Mouse (Mus musculus): ENCODE data around the gene Tor1aip1. TPM values are rescaled to one million over a fixed set of nuclear protein-coding genes. Genes with fewer than 3 reads are reported as not detected.

The Tor1aip1 gene
- polyA plus RNA-seq, 1 experiment = 28.8 TPM

DNA sequence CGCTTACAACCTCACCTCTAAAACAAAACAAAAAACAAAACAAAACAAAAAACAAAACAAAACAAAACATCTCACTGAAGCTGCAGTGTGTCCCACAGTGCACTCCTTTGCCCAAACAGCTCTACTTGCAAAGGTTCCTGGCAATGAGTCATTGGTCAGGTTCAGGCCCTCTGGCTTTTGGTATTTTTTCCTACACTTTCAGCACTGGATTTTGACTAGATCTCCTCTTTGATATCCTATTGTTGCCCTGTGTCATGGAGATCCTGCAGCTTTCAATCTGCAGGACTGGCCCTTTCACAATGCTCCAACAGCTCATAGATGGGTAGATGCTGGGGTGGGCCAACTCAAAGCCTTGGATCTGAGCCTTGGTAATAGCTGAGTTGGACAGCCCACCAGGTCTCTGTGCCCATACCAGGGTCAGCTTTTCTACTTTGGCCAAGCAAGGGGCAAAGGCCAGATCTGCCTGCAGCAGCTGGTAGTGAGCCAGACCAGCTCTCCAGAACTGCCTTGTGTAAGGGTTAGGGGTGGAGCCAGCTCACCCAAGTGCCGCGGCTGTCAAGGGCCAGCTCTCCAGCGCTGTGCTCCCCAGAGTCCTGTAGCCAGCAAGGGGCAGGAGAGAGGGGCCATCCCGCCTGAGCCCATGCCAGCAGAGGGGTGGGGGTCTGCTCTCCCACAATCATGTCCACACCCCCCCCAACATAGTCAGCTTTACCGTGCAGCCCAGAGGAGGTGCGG is 32.9 kb downstream of the Tor1aip1 start:
- H3K27me3 ChIP-seq (replicated peaks) = no peaks in the 10 kb centered on the region
- TF ChIP-seq FLI1 (IDR thresholded peaks at IDR 0.05; ENCODE audit: low read length) = no peak
- TF ChIP-seq GATA1 (IDR thresholded peaks at IDR 0.05; ENCODE audit: borderline replicate concordance, low read length) = no peak

DNA sequence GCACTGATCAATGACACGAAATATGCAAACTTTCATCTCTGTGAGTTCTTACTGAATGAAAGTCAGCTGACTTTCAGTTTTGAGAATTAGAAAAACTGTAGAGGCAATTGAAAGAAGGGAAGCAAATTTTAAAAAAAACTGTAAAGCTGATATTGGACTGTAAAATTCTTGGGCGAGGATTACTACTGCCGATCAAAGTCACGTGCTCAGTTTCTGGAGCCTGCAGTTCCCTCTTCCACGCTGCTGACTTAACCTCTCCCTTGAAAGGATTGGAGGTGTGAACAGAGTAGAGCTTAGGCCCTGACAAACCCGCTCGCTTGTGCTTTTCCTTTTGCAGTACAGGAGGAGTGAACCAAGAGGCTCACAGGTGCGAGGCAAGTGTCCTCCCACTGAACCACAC is 33.9 kb downstream of the Tor1aip1 start:
- TF ChIP-seq FLI1 (IDR thresholded peaks at IDR 0.05; ENCODE audit: low read length) (no peak), GATA1 (IDR thresholded peaks at IDR 0.05; ENCODE audit: borderline replicate concordance, low read length) (no peak)
- no peaks in the 10 kb centered on the region for H3K27me3 ChIP-seq (replicated peaks)
- H3K9me3 ChIP-seq = no peaks in the 10 kb centered on the region
- H3K36me3 ChIP-seq (replicated peaks; ENCODE audit: low read length) = peaks cover 39% of the 10 kb centered on the region
- no peak overlapping the region for H3K4me3 ChIP-seq (replicated peaks)
- peaks cover 7% of the 10 kb centered on the region; the same call in 1 of the 2 replicates for H3K4me1 ChIP-seq

More for the DNA sequence above, 32.9 kb downstream of the Tor1aip1 start:
- Histone ChIP-seq H3K36me3 (replicated peaks; ENCODE audit: low read length) (peaks cover 47% of the 10 kb centered on the region), H3K4me3 (replicated peaks) (no peak overlapping the region), H3K4me1 (peaks cover 7% of the 10 kb centered on the region; the same call in 1 of the 2 replicates), H3K9me3 (no peaks in the 10 kb centered on the region)

DNA sequence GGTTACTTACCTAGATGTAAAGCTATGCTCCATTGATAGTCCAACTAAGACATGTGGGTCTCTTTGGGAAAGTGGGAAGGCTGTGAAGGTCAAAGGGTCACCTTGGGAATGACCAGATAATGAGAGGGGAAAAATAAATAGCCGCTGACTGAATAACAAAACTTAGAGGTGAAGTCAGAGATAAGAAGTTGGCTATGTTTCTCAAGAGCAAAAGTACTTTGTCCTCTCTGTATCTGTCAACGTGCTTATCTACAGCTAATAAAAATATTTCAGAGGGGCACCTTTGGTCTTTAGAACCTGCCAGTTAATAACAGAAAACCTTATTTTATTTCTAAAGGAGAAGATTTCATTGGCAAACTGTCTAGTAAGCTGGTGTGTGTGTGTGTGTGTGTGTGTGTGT is 40.7 kb downstream of the Tor1aip1 start:
- peaks cover 3% of the 10 kb centered on the region; the same call in 1 of the 2 replicates for H3K4me1 ChIP-seq
- no peaks in the 10 kb centered on the region for H3K9me3 ChIP-seq
- H3K4me3 ChIP-seq (replicated peaks) = no peak overlapping the region
- peaks cover 2% of the 10 kb centered on the region for H3K27me3 ChIP-seq (replicated peaks)
- H3K36me3 ChIP-seq (replicated peaks; ENCODE audit: low read length) = no peaks in the 10 kb centered on the region
- TF ChIP-seq FLI1 (IDR thresholded peaks at IDR 0.05; ENCODE audit: low read length) = no peak

DNA sequence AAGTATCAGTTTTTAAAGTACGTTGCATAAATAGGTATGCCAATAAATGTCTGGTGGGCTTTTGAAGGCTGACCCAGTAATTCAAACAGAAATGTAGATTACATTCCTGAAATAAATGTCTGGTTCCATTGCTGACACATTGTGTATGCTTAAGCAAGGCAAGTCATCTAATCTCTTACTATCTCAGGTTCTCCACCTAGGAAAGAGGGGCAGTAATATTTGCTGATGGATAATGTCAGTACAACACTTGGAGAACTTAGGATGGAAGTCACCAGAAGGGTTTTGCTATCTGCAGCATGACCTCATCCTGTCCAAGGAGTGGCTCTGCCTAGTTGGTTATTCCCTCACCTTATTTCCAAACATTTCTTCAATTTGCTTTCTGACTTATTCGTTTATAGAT is 41.8 kb downstream of the Tor1aip1 start:
- no peaks in the 10 kb centered on the region for H3K36me3 ChIP-seq (replicated peaks; ENCODE audit: low read length)
- peaks cover 3% of the 10 kb centered on the region; the same call in 1 of the 2 replicates for H3K4me1 ChIP-seq
- no peak overlapping the region for H3K4me3 ChIP-seq (replicated peaks)
- TF ChIP-seq GATA1 (IDR thresholded peaks at IDR 0.05; ENCODE audit: borderline replicate concordance, low read length) (no peak), FLI1 (IDR thresholded peaks at IDR 0.05; ENCODE audit: low read length) (no peak)
- peaks cover 2% of the 10 kb centered on the region for H3K27me3 ChIP-seq (replicated peaks)
- no peaks in the 10 kb centered on the region for H3K9me3 ChIP-seq

DNA sequence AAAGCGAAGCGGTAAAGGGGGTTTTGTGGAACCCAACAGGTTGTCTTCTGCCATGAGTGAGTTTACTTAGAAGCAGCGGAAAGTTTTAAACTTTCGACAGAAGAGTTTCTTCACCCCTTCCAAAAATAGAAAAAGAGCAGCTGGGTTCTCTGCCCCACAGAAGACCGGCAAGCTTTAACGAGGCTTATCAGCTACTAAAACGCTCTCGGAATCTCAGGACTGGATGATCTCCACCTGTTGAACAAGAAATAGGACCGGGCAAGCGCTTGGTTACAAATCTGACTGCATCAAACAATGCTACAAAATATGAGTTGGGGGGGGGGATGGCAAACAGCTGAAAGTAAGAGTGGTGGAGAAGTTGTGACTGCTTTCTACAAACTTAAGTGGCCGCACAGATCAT is 45.9 kb downstream of the Tor1aip1 start:
- no peaks in the 10 kb centered on the region for H3K27me3 ChIP-seq (replicated peaks)
- H3K4me3 ChIP-seq (replicated peaks) = no peak overlapping the region
- no peaks in the 10 kb centered on the region for H3K36me3 ChIP-seq (replicated peaks; ENCODE audit: low read length)
- TF ChIP-seq GATA1 (IDR thresholded peaks at IDR 0.05; ENCODE audit: borderline replicate concordance, low read length) = no peak
- TF ChIP-seq FLI1 (IDR thresholded peaks at IDR 0.05; ENCODE audit: low read length) = no peak
- H3K9me3 ChIP-seq = 0 out of 2 replicates have a peak, but pooled peaks cover under 1% of the 10 kb centered on the region
- H3K4me1 ChIP-seq = peaks cover 6% of the 10 kb centered on the region; the same call in 1 of the 2 replicates

DNA sequence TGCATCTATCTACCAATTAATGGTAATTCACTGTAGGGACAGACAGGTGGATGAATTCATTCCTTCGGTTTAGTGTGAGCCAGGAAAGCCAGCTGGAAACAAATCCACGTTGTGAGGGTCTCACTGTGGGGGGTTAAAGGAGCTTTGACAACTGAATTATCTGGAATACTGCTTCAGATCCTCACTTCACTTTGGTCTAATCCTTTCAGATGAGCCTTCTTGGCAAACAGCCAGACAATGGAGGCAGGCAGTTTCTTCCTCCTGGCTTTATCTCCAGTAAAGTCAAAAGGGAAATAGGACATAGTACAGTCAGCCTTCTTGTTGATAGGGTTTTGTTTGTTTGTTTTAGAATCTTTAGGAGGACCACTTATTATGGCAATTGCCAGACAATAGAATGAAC is 46.9 kb downstream of the Tor1aip1 start:
- Histone ChIP-seq H3K27me3 (replicated peaks) (no peaks in the 10 kb centered on the region), H3K4me3 (replicated peaks) (no peak overlapping the region), H3K36me3 (replicated peaks; ENCODE audit: low read length) (no peaks in the 10 kb centered on the region), H3K9me3 (0 out of 2 replicates have a peak, but pooled peaks cover 3% of the 10 kb centered on the region), H3K4me1 (peaks cover 6% of the 10 kb centered on the region; the same call in 1 of the 2 replicates)
- no peak for TF ChIP-seq GATA1 (IDR thresholded peaks at IDR 0.05; ENCODE audit: borderline replicate concordance, low read length)

DNA sequence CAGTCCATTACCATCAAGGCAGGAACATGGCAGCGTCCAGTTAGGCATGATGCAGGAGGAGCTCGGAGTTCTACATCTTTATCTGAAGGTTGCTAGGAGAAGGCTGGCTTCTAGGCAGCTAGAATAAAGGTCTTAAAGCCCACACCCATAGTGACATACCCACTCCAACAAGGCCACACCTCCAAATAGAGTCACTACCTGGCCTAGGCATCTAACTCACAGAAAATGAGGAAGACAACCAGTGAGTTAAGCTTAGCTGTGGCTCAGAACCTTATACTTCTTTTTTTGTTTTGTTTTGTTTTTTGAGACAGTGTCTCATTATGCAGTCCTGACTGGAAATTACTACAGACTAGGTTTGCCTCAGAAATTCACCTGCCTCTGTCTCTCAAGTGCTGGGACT is 48.7 kb downstream of the Tor1aip1 start:
- H3K4me1 ChIP-seq = peaks cover 6% of the 10 kb centered on the region; the same call in 1 of the 2 replicates
- TF ChIP-seq FLI1 (IDR thresholded peaks at IDR 0.05; ENCODE audit: low read length) (no peak), GATA1 (IDR thresholded peaks at IDR 0.05; ENCODE audit: borderline replicate concordance, low read length) (no peak)
- H3K36me3 ChIP-seq (replicated peaks; ENCODE audit: low read length) = no peaks in the 10 kb centered on the region
- 0 out of 2 replicates have a peak, but pooled peaks cover 3% of the 10 kb centered on the region for H3K9me3 ChIP-seq
- H3K4me3 ChIP-seq (replicated peaks) = no peak overlapping the region
- no peaks in the 10 kb centered on the region for H3K27me3 ChIP-seq (replicated peaks)

DNA sequence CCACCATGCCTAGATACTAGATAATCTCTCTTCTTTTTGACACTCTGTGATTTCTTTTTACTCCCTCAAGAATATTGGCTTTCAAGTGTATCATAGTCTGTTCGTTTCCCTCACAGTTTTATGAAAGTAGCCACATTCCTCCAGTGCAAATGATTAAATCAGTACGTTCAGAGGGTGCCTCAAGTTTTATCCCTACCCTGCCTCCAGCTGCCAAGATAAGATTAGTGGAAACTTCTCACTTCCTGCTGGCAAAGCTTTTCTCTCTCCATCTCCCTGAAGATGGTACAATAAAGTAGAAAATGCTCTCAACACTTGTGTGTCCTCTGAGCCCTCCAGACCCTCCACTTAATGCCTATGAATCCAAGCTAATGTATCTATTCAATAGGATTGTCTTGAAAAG is 61.3 kb downstream of the Tor1aip1 start:
- H3K4me3 ChIP-seq (replicated peaks) = no peak overlapping the region
- no peaks in the 10 kb centered on the region for H3K36me3 ChIP-seq (replicated peaks; ENCODE audit: low read length)
- no peaks in the 10 kb centered on the region for H3K27me3 ChIP-seq (replicated peaks)
- TF ChIP-seq GATA1 (IDR thresholded peaks at IDR 0.05; ENCODE audit: borderline replicate concordance, low read length) = no peak
- no peak for TF ChIP-seq FLI1 (IDR thresholded peaks at IDR 0.05; ENCODE audit: low read length)
- peaks cover 20% of the 10 kb centered on the region for H3K4me1 ChIP-seq
- peaks cover 9% of the 10 kb centered on the region; the same call in 1 of the 2 replicates for H3K9me3 ChIP-seq

DNA sequence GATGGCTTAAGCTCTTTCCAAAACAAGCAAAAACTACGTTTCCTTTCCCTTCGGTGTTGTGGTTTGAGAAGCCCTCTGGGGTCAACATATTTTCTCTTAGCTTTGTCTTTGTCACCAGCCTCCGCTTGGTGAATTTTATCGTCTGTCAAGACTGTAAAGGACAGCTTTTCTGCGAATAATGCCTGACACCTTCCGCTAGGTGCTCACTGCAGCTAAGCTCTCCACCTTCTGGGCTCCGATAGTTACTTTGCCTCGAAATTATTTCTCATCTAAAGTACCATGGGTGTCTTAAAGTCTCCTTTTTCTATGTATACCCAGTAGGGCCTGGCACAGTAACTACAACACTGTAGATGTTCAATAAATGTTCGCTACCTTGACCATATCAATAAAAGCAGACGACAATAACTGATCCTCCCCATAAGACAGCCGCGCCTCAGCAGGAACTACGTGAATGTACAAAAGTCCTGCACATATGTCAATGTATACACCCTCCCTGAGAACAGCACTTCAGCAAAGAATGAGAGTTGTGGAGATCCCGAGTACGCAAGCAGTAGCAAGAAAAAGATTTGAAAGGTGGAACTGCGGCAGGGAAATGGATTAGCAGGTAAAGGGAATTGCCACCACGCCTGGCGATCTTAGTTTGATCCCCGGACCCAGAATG is 62.4 kb downstream of the Tor1aip1 start:
- H3K36me3 ChIP-seq (replicated peaks; ENCODE audit: low read length) = no peaks in the 10 kb centered on the region
- H3K4me1 ChIP-seq = peaks cover 28% of the 10 kb centered on the region
- H3K27me3 ChIP-seq (replicated peaks) = no peaks in the 10 kb centered on the region
- peaks cover 9% of the 10 kb centered on the region; the same call in 1 of the 2 replicates for H3K9me3 ChIP-seq
- H3K4me3 ChIP-seq (replicated peaks) = peak overlapping the region; percentile 98
- TF ChIP-seq FLI1 (IDR thresholded peaks at IDR 0.05; ENCODE audit: low read length) = no peak
- TF ChIP-seq GATA1 (IDR thresholded peaks at IDR 0.05; ENCODE audit: borderline replicate concordance, low read length) = no peak

Data from megakaryocyte, embryonic 14.5 days (primary cell).